Mouse (Mus musculus): Measurements from ENCODE around the gene Hoxd9.

Hoxd9 gene

DNA sequence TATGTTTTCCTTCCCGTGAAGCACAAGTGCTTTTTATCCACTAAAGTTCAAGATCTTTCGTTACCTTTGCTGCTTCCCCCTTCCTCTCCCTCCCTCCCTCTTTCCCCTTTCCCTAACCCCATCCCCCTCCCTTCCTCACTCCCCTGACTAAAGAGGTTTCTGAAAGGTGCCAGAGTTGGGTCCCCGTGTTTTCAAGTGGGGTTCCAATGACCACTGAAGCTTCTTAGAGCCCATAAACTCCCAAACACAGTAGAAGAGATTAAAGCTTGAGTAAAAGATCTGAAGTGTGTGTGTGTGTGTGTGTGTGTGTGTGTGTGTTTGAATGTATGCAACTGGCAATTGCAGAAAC lies 28.3 kb upstream of the Hoxd9 start:
- no peak for DNase-seq

DNA sequence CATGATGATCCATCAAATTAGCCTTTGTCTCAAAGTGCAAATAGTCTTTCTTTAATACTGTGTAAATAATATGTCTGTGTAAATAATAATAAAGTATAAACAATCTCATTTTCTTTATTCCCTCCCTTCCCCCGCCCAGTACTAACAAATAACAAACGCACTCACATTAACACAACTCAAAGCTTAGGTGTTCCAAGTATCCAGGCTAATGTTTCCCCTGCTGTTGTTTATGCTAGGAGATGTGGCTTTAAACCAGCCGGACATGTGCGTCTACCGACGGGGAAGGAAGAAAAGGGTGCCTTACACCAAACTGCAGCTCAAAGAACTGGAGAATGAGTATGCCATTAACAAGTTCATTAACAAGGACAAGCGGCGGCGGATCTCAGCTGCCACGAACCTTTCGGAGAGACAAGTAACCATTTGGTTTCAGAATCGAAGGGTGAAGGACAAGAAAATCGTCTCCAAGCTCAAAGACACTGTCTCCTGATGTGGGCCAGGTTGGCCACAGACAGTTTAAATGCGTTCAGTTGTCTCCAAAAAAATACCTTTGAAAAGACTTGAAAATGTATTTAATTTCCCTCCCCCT lies 27.8 kb upstream of the Hoxd9 start:
- DNase-seq: no peak

DNA sequence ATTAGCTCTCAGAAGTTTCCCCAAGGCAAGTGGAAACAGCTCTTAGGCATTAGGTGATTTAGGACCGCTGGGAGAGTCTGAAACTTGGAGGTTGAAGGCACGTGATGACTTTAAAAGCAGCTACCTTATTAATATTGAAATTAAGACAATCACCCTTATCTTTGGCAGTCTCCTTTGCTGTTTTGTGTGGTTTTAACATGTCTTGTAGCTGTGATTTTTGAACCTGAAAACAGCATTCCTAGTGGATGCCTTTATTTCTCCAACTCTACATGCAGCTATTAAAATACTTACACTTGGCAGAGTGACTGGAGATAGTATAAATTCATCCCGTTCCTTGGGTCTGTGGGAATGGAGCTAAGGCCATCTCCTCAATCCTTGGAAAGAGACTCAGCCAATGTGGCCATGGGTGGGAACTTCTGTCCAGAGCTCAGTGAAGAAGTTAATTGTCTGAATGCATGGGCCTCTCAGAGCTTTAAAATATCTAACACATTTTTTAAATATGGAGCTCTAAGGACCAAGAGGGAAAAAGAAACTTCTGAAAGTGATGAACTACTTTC lies 26.8 kb upstream of the Hoxd9 start:
- no peak for DNase-seq

DNA sequence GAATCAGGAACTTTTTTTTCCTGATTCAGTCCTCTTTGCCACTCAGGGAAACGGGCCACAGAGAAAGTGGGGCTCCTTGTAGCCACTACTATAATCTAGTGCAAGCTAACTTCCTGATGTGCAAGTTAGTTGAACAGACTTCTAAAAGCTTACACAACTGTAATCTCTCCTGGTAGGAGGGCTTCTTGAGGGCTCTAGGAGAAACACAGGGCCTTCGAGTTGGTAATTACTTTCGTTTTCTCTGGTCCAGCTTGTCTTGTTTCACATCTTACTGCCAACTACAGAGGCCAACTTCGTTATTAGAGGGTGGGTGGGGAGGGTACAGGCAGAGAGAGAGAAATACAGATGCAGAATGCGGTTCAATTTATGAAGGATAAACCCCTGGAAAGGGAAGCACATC lies 25.7 kb upstream of the Hoxd9 start:
- no peak for DNase-seq

DNA sequence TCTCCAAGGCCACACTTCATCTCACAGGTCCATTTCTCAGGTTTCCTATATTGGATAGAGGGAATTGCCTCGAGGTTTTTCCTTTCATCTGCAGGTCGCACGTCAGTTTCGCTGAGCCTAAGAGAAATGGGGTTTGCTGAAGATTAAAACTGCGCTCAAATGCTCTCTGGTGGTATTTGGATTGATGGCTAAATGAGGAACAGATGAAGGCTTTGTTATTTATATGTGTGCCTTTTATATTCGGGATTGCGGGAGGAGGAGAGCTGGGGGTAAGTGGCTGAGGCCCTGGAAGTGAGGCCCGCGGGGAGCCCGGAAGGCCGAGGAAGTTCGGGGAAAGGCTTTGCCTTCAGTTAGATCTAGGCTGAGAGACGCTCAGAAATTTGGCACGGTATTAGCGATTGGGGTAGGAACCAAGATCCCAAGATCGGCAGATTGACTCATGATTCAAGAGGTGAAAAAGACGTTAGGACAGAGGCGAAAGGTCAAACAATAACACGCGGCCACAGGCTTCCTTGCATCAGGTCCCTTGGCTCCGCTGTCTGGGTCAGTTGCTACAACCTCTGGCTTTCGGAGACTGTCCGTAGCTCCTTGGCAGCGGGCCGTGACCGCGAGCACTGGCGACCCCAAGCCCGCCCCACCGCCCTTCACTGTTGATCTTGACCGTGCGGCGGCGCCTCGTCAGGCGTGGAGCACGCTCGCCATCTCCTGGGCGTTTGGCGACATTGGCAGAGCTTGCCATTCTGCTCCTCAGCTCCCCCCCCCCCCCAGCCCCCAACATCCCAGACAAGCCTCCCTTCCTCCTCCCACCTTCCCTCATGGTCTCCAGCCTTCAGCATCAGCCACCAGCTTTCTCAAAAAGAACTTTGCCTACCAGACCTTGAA lies 24.8 kb upstream of the Hoxd9 start:
- no peak for DNase-seq

DNA sequence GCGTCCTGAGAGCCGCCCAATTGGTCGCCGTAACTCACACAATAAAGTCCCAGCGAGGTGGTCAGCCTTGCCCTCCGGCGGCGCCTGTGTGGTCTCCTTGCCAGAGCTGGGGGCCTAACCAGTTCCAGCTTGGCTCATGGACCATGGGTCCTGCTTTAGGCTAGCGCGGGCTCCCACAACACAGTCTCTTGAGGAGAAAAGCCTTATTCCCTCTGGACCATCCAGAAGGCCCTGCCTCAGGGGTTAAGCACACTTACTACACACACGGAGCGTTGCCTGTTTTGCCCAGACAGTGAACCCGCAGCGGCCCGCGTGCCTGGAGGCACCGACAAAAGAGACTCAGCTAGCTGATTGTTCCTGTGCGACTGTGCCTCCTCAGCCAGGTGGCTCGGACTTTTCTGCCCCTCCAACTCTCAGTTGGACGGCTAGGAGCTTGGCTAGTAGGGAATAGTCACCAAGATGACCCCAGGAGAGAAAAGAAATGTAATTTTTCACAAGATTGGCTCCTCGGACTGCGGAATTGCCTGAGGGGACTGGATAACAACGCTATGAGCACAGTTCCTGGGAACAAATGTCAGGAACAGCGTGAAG lies 23.6 kb upstream of the Hoxd9 start:
- DNase-seq: no peak

DNA sequence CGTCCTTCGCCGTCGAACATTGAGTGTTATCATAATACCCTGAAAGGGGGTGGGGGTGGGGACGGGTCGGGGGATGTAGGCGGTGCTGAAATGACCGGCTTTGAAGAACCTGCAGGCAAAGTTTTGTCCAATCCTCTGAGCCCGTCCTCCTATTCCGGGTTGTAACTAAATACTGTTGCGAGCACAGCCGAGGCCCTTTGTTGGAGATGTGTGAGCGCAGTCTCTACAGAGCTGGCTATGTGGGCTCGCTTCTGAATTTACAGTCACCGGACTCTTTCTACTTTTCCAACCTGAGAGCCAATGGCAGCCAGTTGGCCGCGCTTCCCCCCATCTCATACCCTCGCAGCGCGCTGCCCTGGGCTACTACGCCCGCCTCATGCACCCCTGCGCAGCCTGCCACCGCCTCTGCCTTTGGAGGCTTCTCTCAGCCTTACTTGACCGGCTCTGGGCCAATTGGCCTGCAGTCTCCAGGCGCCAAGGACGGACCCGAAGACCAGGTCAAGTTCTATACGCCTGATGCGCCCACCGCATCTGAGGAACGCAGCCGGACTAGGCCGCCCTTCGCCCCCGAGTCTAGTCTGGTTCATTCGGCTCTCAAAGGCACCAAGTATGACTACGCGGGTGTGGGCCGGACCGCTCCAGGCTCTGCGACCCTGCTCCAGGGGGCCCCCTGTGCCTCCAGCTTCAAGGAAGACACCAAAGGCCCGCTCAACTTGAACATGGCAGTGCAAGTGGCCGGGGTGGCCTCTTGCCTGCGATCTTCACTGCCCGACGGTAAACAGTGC lies 22.5 kb upstream of the Hoxd9 start, which contains the start of gene Hoxd12:
TSS of gene Hoxd12 (plus strand) at position 133 of the 785 bp plus-strand sequence.
- no peak for DNase-seq

DNA sequence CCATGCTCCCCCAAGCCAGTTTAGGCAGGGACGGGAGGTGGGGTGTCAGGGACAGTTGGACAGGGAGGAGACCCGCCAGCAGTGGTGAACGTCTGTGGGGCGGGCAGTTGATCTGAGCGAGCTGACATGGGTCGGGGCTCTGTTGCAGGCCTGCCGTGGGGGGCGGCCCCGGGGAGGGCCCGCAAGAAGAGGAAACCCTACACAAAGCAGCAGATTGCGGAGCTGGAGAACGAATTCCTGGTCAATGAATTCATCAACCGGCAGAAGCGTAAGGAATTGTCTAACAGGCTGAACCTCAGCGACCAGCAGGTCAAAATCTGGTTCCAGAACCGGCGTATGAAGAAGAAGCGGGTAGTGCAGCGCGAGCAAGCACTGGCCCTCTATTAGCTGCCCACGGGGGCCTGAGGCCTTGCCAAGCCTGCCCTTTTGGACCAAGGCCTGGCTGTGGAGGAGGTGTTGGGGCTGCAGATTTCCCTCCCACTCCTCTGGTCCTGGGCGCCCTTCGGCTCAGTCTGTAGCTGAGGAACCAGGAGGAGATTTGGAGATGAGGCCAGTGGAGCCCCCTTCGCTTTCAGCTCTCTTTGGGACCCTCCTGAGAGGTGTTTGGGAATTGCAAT lies 21.8 kb upstream of the Hoxd9 start:
- DNase-seq: no peak

DNA sequence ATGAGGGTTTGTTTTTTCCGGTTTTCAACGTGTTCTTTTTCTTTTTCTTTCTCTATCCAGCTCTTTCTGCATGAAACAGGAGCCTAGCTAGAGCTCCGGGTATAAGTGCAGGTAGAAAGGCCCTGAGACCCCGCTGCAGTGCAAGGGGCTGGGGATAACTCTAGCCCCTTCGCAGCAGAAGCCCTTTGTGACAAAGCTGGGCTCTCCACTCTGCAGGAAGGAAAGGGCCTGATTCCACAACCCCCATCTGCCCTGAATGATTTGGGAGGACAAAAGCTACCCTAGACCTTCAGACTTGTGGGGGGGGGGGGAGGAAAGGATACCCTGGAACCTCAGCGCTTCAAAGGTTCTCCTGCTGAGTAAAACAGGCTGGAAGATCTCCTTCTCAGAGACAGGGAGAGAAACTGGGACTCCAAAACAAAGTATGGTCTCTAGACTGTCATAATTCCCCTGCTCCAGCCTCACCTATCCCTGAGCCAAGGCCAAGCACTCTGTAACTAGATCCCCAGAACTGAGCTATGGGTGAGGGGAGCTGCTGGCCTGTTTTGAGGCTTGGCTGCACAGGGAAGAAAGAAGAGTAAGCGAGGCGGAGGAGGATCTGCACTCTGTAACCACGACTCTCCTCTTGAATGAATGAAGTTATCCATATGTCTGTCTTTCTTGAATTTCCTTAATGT lies 21.0 kb upstream of the Hoxd9 start:
- no peak for DNase-seq

DNA sequence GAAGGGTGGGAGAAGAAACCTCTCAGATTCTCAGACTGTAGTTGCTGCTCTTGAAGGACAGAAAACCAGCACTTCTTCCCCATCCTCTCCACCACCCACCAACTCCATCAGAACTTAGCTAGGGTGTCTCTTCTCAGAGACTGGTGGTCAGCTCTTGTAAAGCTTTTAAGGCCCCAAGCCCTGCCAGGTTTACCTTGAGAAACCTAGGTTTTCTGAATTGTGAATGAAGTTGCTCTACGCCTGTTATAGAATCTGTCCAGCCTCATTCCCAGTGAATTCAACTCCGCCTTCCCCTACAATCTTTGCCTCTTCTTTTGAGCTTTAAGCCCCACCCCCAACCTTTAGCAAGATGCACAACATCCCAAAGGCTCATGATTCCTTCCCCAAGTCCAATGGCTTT lies 20.4 kb upstream of the Hoxd9 start:
- no peak for DNase-seq

DNA sequence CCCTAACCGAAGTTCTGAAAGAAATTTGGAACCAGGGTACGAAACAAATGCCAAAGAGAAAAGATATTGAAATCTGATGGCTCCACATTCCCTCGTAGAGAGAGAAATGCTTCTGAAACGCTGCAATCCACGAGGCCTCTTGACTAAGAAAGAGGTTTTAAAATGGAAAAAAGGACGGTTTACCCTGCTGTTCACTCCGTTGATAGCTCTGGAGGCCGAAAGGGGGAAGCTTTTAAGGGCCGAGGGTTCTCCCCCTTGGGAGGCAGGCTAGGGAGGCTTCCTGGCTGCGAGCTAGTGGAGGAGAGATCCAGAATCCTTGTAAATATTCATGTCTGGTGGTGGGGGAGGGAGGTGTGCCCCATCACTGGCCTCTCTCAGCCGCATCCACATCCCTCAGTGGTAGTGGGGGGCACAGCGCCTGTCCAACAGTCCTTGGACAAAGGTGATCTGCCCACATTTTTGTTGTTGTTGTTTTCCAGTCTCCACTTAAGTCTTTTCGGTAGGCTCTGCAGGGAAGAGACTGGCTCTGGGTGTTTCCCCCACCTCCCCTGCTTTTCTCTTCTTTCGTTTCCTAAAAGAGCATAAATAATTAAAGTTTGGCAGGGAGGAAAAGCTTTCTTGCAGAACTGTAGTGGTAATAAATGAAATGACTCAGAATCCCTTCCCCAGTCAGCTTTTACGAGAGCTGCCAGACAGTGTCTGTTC lies 18.5 kb upstream of the Hoxd9 start, which contains the start of gene Hoxd11:
TSS of gene Hoxd11 (plus strand) at position 667 of the 705 bp plus-strand sequence.
- DNase-seq: no peak

DNA sequence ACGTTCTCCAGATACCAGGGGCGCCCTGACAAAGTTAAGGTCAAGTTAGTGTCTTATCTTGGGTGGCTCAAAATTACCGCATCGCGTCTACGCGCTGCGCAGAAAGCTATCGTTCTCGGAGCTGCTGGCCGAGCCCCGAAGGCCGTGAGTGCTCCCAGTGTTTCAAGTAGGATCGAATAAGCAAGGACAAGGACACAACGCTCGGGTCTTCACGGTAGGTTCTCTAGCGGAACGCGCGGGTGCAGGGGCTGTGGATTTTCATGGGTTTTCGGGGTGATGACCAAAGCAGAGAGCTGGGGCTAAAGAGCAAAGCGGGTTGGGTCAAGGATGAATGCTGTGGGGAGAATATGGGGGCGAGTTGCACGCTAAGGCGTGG lies 17.9 kb upstream of the Hoxd9 start:
- no peak for DNase-seq

DNA sequence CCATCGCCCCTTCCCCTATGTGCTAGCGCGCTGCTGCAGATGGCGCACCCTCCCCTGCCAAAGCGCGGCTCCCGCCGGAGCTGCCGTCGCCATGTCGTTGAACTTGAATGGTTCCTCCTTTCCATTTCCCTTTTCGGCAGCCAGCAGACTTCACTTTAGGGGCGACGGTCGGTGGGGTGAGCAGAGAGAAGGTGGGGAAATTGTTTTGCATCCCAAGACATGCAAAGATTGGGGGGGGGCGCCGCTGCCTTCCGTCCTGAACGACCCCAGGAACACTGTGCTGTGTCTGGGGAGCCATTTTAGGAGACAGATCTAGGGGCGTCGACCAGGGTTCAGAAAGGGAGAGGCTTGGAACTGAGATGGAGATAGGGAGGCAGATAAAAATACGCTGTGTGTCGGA lies 17.5 kb upstream of the Hoxd9 start:
- DNase-seq: no peak

DNA sequence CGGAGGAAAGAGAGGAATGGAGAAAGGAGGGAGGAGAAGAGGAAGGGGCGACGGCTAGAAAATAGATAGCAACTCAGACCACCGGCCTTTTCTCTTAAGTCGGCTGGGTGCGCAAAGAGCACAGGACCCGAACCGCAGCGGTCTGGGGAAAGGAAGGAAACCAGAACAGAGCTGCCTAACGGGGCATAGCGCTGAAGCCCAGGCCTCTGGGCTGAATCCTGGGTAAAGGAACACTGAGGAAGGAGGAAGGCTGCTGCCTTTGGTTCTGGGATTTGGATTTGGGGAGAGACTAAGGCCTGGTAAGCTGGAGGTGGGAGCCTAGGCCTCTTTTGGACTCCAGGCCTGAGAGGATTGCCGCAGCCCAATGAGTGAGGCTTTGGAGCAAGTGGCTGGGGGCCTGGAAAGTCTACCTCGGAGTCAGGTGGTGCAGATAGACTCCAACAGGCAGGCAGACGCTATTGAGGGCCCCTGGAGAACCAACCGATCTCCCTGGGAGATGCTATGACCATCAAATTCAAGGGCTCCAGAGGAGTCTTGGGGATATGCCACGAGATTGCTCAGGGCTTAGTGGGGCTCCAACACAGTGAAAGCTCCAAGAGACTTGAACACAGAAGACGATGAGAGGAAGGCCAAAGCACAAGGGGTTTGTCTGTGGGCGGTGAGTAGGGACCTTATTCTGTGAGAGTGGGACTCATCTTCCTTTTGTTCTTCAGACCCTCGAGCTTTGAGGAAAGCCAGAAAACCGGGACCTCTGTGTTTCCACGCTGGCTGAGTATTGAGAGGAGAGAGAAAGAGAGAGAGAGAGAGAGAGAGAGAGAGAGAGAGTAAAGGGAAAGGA lies 16.7 kb upstream of the Hoxd9 start:
- no peak for DNase-seq

DNA sequence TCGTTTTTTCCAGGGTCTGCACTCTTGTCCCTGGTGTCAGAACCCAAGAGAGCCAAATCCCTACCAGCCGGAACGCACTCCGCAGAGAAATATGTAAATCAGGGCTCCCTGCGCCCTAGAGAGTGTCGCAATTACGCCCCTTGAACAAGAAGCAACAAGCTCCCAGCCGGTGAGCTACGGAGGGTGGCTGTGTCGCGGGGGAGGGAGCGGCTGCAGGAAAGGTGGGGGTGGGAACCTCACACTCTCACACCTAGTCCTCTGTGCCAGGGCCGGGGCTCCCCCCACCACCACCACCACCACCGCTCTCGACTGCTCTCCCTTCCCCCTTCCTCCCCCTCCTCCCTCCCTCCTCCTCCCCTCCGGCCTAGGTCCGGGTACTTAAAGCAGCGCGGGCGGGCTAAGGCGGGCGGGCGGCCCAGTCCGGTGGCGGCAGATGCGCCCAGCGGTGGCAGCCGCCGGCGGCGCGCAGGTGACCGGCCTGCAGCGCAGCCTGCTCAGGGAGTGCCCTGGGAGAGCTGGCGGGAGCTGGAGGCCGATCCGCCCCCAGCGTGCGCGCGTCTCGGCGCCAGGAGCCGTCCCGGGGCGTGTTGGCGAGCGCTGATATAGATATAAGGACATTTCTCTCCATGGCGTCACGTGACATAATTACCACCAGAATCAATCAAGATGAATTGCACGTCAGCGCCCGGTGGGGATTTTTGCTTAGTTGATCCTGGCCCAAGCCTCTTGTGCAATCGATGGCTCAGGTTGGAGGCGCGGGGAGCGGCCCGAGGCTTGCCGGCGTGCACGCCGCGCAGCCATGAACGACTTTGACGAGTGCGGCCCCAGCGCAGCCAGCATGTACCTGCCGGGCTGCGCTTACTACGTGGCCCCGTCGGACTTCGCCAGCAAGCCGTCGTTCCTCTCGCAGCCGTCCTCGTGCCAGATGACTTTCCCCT lies 15.7 kb upstream of the Hoxd9 start:
- DNase-seq: no peak

DNA sequence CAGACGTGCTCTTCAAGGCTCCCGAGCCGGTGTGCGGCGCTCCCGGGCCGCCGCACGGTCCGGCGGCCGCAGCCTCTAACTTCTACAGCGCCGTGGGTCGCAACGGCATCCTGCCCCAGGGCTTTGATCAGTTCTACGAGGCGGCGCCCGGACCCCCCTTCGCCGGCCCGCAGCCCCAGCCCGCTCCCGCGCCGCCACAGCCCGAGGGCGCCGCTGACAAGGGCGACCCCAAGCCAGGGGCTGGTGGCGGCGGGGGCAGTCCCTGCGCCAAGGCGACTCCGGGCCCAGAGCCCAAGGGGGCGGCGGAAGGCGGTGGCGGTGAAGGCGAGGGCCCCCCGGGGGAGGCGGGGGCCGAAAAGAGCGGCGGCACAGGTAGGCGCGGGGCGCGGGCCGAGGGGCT lies 14.7 kb upstream of the Hoxd9 start:
- DNase-seq: no peak

DNA sequence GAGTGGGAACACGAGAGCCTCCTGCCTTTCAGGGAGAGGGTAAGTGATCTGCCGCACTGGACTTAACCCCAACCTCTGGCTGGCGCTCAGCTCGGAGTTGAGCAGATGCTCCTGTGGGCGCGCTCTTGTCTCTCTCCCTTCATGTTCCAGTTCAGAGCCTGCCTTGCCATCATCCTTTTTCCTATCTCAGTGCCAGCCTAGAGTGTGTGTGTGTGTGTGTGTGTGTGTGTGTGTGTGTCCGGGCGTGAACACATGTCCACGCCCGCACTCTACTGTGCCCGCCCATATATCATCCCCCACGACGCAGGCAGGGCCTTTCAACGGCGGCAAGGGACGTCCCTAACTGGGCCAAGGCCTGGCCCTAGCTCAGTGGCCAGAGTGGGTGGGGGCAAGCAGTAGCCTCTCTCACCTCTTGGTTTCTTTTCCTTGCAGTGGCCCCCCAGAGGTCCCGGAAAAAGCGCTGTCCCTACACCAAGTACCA lies 14.0 kb upstream of the Hoxd9 start:
- no peak for DNase-seq

DNA sequence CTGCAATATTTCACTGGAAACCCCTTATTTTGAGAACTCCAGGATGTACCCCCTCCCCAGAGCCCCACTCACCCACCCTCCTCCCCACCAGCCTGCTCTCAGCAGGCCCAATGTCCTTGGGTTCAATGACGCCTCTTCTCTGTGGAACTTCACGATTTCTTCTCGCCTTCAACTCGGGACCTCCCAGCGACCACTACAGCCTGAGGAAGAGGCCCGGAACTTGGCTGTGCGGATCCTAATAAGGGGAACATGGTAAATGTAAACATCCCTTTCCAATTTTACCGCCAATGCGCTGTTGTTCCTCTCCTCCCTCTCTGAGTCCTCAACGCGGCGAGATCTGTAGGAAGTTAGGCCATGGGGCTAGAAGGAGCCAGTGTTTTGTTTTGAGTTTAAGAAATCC lies 13.4 kb upstream of the Hoxd9 start:
- DNase-seq: no peak

DNA sequence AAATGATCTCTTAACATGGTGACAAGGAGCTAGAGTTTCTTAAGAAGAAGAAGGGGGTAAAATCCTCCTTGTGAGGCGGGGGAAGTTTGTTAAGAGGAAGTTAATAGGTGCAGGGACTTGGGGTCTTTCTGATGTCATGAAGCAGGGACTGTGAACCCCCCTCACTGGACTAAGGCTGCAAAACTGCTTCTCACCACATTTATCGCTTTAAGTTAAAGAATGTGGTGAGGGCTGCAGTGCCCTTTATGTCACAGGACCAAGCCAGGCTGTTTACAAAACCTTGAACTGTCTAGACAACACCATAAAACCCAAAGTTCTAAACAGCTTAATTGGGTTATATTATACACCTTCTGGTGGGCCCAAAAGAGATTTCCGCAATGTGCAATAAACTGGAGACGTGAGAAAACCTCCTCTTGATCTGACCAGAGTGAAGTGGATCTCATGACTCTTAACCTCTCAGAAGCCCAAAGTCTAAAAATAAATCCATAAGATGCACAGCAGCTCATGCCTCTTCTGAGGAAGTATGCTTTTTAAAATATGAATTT lies 12.4 kb upstream of the Hoxd9 start:
- no peak for DNase-seq

All from kidney, adult 11 months (tissue).